Mouse (Mus musculus): ENCODE measurements at regions not wholly inside any gene's neighbourhood (a gene's known extent, or its start where the extent isn't known, plus 50 kb on each side); places are given as distances from the start of the nearest gene placed in this dataset.

GRCm38 (mm10) chr12:12820668-12821351, 120.9 kb downstream of the Mycn start:
- DNase-seq: no peak
- intact Hi-C loops (cut with DNase I): no loop called here

GRCm38 (mm10) chr12:12819746-12820145, 122.0 kb downstream of the Mycn start:
- DNase-seq: no peak
- intact Hi-C loops (cut with DNase I): no loop called here

GRCm38 (mm10) chr12:12814693-12815092, 127.0 kb downstream of the Mycn start:
- DNase-seq: no peak
- intact Hi-C loops (cut with DNase I): no loop called here

GRCm38 (mm10) chr12:12812873-12813272, 128.8 kb downstream of the Mycn start:
- peak; percentile 86 for DNase-seq
- intact Hi-C loops (cut with DNase I): no loop called here

- no peak for DNase-seq
- intact Hi-C loops (cut with DNase I): no loop called here
Observed at GRCm38 (mm10) chr12:12810943-12811342, 130.8 kb downstream of the Mycn start.

- intact Hi-C loops (cut with DNase I): no loop called here
- peak; percentile 90 for DNase-seq
Observed at GRCm38 (mm10) chr12:12810159-12810885, 131.4 kb downstream of the Mycn start.

- no peak for DNase-seq
- intact Hi-C loops (cut with DNase I): no loop called here
Observed at GRCm38 (mm10) chr12:12808120-12808519, 133.6 kb downstream of the Mycn start.

GRCm38 (mm10) chr12:12803602-12804001, 138.1 kb downstream of the Mycn start:
- intact Hi-C loops (cut with DNase I): no loop called here
- no peak for DNase-seq

GRCm38 (mm10) chr12:12802396-12802795, 139.3 kb downstream of the Mycn start:
- DNase-seq: no peak
- intact Hi-C loops (cut with DNase I): no loop called here

GRCm38 (mm10) chr12:12801700-12802099, 140.0 kb downstream of the Mycn start:
- intact Hi-C loops (cut with DNase I): no loop called here
- no peak for DNase-seq

GRCm38 (mm10) chr12:12800120-12800519, 141.6 kb downstream of the Mycn start:
- DNase-seq: no peak
- intact Hi-C loops (cut with DNase I): no loop called here

GRCm38 (mm10) chr12:12789052-12789451, 152.7 kb downstream of the Mycn start:
- DNase-seq: no peak
- intact Hi-C loops (cut with DNase I): no loop called here

- no peak for DNase-seq
- intact Hi-C loops (cut with DNase I): no loop called here
Observed at GRCm38 (mm10) chr12:12788263-12788852, 153.4 kb downstream of the Mycn start.

- intact Hi-C loops (cut with DNase I): no loop called here
- no peak for DNase-seq
Observed at GRCm38 (mm10) chr12:12787608-12788262, 154.0 kb downstream of the Mycn start.

- intact Hi-C loops (cut with DNase I): no loop called here
- no peak for DNase-seq
Observed at GRCm38 (mm10) chr12:12787161-12787560, 154.6 kb downstream of the Mycn start.

GRCm38 (mm10) chr12:12783699-12784605, 157.8 kb downstream of the Mycn start:
- DNase-seq: no peak
- intact Hi-C loops (cut with DNase I): no loop called here

- no peak for DNase-seq
Observed at GRCm38 (mm10) chr12:12781526-12781925, 160.2 kb downstream of the Mycn start.

GRCm38 (mm10) chr12:12778563-12779256, 163.0 kb downstream of the Mycn start:
- intact Hi-C loops (cut with DNase I): loop anchor here (5.0 kb wide), 1 partner anchor 159 kb away; no protein-coding TSS in a partner anchor
- no peak for DNase-seq

More at GRCm38 (mm10) chr12:12781526-12781925, 160.2 kb downstream of the Mycn start:
- intact Hi-C loops (cut with DNase I): no loop called here

GRCm38 (mm10) chr12:12777422-12777821, 164.3 kb downstream of the Mycn start:
- no peak for DNase-seq
- intact Hi-C loops (cut with DNase I): loop anchor here (5.0 kb wide), 1 partner anchor 160 kb away; no protein-coding TSS in a partner anchor

GRCm38 (mm10) chr12:12776783-12777182, 164.9 kb downstream of the Mycn start:
- DNase-seq: no peak
- intact Hi-C loops (cut with DNase I): loop anchor here (5.0 kb wide), 1 partner anchor 161 kb away; no protein-coding TSS in a partner anchor
